Mouse (Mus musculus) midbrain, embryonic 11.5 days (tissue): ENCODE measurements at regions not wholly inside any gene's neighbourhood (a gene's known extent, or its start where the extent isn't known, plus 50 kb on each side); places are given as distances from the start of the nearest gene placed in this dataset.
A peak's percentile ranks its signal among the peaks of the same experiment; 100 is the strongest.

Experiments
- ATAC-seq: fragments of 200-750 bp; cut with Nextera tagmentation; 2 replicates; pipeline ENCODE4 v1.8.0; 2017; ENCODE audit warnings: moderate TSS enrichment, moderate library complexity; ENCODE audit not compliant: low FRiP score
- DNase-seq: peaks from one replicate; pipeline ENCODE4 v3.0.0; 2015; ENCODE audit warnings: low spot score; ENCODE audit errors: missing footprints
- H3K27ac ChIP-seq: fragments of 300-500 bp; sonication (generic); 2 replicates; pipeline ENCODE4 v1.5.1; 2014; ENCODE audit warnings: low read depth, low read length
- H3K27me3 ChIP-seq: fragments of 300-500 bp; sonication (generic); 2 replicates; pipeline ENCODE4 v1.6.1; 2014; ENCODE audit warnings: mild to moderate bottlenecking, low read length, moderate library complexity, mixed read lengths; ENCODE audit not compliant: control insufficient read depth, insufficient read depth
- H3K36me3 ChIP-seq: fragments of 300-500 bp; sonication (generic); 2 replicates; pipeline ENCODE4 v1.6.1; 2014; ENCODE audit warnings: mild to moderate bottlenecking, low read length, moderate library complexity, mixed read lengths; ENCODE audit not compliant: control insufficient read depth, insufficient read depth
- H3K4me1 ChIP-seq: fragments of 300-500 bp; sonication (generic); 2 replicates; pipeline ENCODE4 v1.6.1; 2014; ENCODE audit warnings: low read length; ENCODE audit not compliant: control insufficient read depth, insufficient read depth
- H3K4me2 ChIP-seq: fragments of 300-500 bp; sonication (generic); 2 replicates; pipeline ENCODE4 v1.6.1; 2014; ENCODE audit warnings: mild to moderate bottlenecking, moderate library complexity
- H3K4me3 ChIP-seq: fragments of 300-500 bp; sonication (generic); 2 replicates; pipeline ENCODE4 v1.5.1; 2014; ENCODE audit warnings: low read depth, low read length
- H3K9ac ChIP-seq: fragments of 300-500 bp; sonication (generic); 2 replicates; pipeline ENCODE4 v1.6.1; 2014; ENCODE audit warnings: low read length
- H3K9me3 ChIP-seq: fragments of 300-500 bp; sonication (generic); 2 replicates; pipeline ENCODE4 v1.6.1; 2016; ENCODE audit warnings: low read length; ENCODE audit not compliant: control insufficient read depth
- WGBS: fragments of 180-500 bp; shearing (Covaris S2); extraction: QIAGEN DNeasy Blood & Tissue Kit; methylation state at CpG from one replicate; pipeline ENCODE4 v1.1.7; 2014; 5-methylcytosine and 5-hydroxymethylcytosine counted together

DNA sequence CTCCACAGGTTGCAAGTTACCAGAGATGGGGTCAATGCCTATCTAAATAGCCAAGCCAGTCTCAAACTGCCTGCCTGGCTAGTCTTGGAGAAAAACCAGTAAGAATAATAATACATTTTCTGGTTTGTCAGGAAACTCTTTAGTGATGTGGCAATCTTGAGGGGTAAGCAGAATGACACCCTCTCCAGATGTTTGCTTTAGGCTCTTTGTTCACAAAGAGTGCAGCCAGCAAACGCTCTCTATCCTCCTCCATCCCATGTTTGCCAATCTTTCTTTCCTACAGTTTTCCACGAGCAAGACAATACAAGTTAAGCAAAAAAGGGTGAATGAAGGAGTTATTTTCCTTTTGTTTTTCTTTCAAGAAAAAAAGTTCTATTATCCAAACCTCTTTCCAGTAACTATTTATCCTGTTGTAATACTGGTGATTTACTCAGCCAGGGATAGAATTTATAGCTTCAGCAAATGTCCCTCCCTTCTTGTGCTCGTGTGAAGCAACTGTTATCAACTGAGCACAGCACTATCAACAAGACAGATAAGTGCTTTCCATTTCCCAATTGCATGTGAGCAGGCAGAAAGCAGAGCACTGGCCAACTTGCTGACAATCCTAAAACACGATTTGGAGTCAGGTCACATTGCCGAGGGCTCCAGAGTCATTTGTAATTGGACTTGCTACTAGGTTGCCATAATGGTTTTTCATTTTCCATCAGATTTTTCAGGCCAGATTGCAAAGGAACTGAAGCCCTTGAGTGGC, 873.5 kb downstream of the Rapgef2 start:
- 70% methylated on average over 5 of the region's 5 CpGs for WGBS
- ATAC-seq (no peak), DNase-seq (no peak)
- Histone ChIP-seq H3K4me1 (no peaks in the 10 kb centered on the region), H3K27ac (no peak overlapping the region), H3K9ac (no peak overlapping the region), H3K36me3 (no peaks in the 10 kb centered on the region), H3K9me3 (no peaks in the 10 kb centered on the region), H3K27me3 (no peaks in the 10 kb centered on the region), H3K4me3 (no peak overlapping the region), H3K4me2 (no peak overlapping the region)

DNA sequence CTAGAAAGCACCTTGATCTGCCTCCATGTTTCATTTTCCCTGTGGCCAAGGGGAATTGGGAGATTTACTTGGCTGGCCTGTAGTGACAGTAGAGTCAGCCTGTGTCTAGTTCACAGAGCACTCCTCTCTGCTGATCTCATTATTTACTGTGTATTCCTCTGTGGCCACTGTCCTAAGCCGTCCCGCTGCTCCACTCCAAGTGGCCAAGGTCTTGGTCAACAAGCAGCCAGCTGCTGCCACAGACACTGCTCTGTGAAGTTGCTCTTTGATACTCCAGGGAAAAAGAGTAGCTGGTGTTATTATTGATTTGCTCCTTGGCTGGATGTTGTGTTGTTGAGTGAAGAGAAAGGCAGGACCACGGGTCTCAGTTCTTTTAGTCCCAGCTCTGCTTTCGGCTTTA, 874.9 kb downstream of the Rapgef2 start:
- 75% methylated on average over 4 of the region's 4 CpGs for WGBS
- no peaks in the 10 kb centered on the region for H3K4me1 ChIP-seq
- H3K27ac ChIP-seq: no peak overlapping the region
- no peaks in the 10 kb centered on the region for H3K27me3 ChIP-seq
- DNase-seq (no peak), ATAC-seq (peak; percentile 70)
- H3K9ac ChIP-seq: no peak overlapping the region
- H3K4me3 ChIP-seq: no peak overlapping the region
- H3K36me3 ChIP-seq: no peaks in the 10 kb centered on the region
- no peak overlapping the region for H3K4me2 ChIP-seq
- no peaks in the 10 kb centered on the region for H3K9me3 ChIP-seq

DNA sequence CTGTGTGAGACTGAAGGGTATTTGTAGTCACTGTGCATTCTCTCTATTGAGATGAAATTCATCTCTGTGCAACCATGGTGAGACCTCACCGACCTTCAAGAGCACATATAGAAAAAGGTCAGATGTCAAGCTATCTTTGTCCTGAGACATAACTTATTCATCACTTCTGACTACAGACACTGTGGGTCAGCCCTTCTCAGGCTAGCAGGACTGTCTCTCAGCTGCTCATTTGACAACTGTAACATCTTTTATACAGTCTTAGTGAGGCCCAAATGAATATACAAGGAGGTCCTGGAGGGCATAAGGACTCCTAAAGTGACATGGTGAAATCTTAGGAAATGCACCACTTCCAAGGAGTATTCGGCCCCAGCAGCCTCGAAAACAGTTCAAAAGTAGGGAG, 877.1 kb downstream of the Rapgef2 start:
- 65% methylated on average over 3 of the region's 3 CpGs for whole genome bisulfite sequencing
- Histone ChIP-seq H3K27ac (no peak overlapping the region), H3K9ac (no peak overlapping the region), H3K4me1 (no peaks in the 10 kb centered on the region), H3K27me3 (no peaks in the 10 kb centered on the region), H3K4me2 (no peak overlapping the region), H3K9me3 (no peaks in the 10 kb centered on the region), H3K36me3 (no peaks in the 10 kb centered on the region), H3K4me3 (no peak overlapping the region)
- ATAC-seq: peak; percentile 20; the same call in 1 of the 2 replicates
- no peak for DNase-seq

DNA sequence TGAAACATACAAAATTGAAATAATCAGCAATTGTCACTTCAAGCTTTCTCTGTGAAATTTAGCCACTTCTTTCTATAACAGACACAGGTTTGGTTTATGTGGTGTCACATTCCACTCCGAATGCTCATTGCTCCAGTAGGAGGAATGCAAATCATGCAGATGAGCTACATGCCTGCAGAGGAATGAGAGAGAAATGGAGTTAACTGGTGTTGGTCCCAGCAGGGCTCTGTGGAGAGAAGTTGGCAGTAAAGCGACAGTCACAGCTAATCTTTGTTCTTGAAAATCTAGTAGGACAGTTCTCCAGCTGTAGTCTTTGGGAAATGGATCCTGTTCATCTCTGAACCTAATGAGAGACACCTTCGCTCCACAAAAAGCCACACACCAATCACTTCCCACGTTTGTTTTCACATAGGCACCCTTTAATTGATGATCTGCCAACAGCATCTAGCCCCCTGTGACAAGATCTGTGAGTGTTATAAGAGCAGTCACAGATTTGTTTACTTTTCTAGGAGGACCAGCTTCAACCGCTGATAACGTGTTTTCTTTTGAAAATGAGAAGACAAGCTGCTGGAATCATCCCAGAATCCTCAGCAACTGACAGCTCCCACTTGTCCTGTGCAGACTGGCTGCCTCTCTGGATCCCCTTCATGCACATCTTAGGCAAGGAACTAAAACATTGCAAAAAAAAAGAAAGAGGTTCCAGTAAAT, 880.4 kb downstream of the Rapgef2 start:
- H3K4me2 ChIP-seq: no peak overlapping the region
- no peak for ATAC-seq
- 59% methylated on average over 6 of the region's 6 CpGs for WGBS

DNA sequence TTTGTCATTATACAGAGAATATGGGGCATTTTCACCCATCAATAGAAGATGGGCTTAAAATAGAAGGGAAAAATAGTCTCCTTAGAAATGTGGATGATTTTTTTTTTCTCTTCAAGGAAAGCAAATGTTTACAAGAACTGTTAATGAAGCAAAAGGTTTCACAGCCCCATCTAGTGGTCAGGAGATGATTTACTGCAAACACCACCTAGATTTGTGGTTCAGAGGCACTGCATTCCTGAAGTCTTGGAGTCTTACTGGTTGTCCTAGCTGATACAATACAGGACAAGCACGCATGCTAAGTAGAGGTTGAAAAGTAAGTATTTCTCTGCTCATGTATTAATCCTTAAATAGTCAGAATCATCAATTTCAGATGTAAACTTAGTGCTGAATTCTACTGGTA, 927.9 kb downstream of the Rapgef2 start:
- no peaks in the 10 kb centered on the region for H3K4me1 ChIP-seq
- H3K4me3 ChIP-seq: no peak overlapping the region
- H3K4me2 ChIP-seq: no peak overlapping the region
- 49% methylated on average over 1 of the region's 1 CpGs for WGBS
- no peaks in the 10 kb centered on the region for H3K36me3 ChIP-seq
- no peaks in the 10 kb centered on the region for H3K27me3 ChIP-seq
- H3K9me3 ChIP-seq: no peaks in the 10 kb centered on the region
- no peak overlapping the region for H3K27ac ChIP-seq
- ATAC-seq (peak; percentile 40; the same call in 1 of the 2 replicates), DNase-seq (peak; percentile 92)
- no peak overlapping the region for H3K9ac ChIP-seq

More for the DNA sequence above, 880.4 kb downstream of the Rapgef2 start:
- no peaks in the 10 kb centered on the region for H3K36me3 ChIP-seq
- H3K9ac ChIP-seq: no peak overlapping the region
- H3K27ac ChIP-seq: no peak overlapping the region
- no peaks in the 10 kb centered on the region for H3K27me3 ChIP-seq
- no peaks in the 10 kb centered on the region for H3K4me1 ChIP-seq
- DNase-seq: no peak
- H3K9me3 ChIP-seq: no peaks in the 10 kb centered on the region
- no peak overlapping the region for H3K4me3 ChIP-seq

DNA sequence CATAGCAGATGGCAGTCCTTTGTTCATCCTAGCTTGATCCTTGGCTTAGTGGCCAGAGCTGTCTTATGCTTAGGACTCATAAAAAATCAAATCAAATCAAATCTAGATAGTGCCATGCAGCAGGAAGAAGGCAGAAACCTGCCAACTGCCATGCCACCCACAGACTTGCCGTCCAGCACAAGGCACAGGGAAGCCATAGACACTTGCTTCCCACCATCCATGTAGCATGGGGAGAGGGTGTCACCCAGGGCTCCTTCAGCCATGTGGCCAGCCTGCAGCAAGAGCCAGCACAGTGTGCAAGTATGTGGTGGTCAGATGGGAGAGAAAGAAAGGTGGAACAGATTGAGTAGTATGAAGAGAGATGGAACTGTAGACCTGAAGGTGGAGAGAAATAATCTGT, 946.4 kb downstream of the Rapgef2 start:
- Histone ChIP-seq H3K9me3 (no peaks in the 10 kb centered on the region), H3K4me1 (no peaks in the 10 kb centered on the region), H3K4me3 (no peak overlapping the region), H3K36me3 (no peaks in the 10 kb centered on the region), H3K27me3 (no peaks in the 10 kb centered on the region), H3K27ac (no peak overlapping the region), H3K9ac (no peak overlapping the region), H3K4me2 (no peak overlapping the region)
- ATAC-seq (no peak), DNase-seq (no peak)
- 89% methylated on average over 1 of the region's 1 CpGs for WGBS

DNA sequence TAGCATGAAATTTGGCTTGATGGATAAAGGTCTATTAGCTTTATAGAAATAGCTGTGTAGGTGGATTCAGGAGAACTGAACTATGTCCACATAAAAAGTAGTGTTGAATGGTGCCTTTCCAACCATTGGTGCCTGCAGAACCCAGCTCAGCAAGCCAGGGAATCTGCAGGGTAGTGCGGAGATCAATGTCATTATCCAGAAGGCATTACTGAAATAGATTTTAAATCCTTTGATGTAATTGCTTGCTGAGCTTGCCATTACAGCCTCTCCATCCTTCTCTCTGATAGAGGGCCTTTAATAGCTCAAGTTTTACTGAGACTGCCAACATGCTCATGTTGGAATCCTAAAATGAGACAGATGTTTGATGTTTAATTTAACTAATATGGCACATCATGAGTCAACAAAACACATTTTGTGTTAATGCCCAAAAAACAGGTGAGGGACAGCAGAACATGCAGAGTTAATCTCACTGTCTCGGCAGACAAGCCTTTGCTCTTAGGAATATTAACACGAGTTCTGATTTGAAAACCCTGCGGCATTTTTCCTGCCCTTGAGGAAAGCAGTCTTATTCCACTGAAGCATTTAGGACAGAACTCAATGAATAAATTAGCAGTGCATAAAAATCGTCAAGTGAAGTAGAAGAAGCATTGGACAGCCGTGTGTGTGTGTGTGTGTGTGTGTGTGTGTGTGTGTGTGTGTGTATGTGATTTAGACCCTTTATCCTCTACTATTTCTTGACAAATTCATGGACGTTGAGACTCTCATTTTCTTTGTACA, 974.5 kb downstream of the Rapgef2 start:
- no peaks in the 10 kb centered on the region for H3K4me1 ChIP-seq
- no peak for ATAC-seq
- H3K27me3 ChIP-seq: no peaks in the 10 kb centered on the region
- H3K27ac ChIP-seq: no peak overlapping the region
- no peak overlapping the region for H3K9ac ChIP-seq
- no peak overlapping the region for H3K4me3 ChIP-seq
- no peak for DNase-seq
- no peaks in the 10 kb centered on the region for H3K9me3 ChIP-seq
- WGBS: 76% methylated on average over 7 of the region's 7 CpGs
- no peak overlapping the region for H3K4me2 ChIP-seq
- H3K36me3 ChIP-seq: no peaks in the 10 kb centered on the region

DNA sequence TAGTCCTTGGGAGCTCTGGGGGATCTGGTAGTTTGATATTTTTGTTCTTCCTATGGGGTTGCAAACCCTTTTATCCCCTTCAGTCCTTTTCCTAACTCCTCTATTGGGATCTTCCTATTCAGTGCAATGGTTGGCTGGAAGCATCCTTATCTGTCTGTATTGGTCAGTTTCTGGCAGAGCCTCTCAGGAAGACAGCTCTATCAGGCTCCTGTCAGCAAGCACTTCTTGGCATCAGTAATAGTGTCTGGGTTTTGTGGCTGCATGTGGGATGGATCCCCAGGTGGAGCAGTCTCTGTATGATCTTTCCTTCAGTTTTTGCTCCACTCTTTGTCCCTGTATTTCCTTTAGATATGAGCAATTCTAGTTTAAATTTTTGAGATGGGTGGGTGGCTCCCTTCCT, 985.8 kb downstream of the Rapgef2 start:
- DNase-seq: no peak
- Histone ChIP-seq H3K4me2 (no peak overlapping the region), H3K27me3 (no peaks in the 10 kb centered on the region), H3K27ac (no peak overlapping the region), H3K9me3 (no peaks in the 10 kb centered on the region), H3K4me1 (no peaks in the 10 kb centered on the region), H3K36me3 (no peaks in the 10 kb centered on the region), H3K4me3 (no peak overlapping the region), H3K9ac (no peak overlapping the region)
- ATAC-seq: no peak

DNA sequence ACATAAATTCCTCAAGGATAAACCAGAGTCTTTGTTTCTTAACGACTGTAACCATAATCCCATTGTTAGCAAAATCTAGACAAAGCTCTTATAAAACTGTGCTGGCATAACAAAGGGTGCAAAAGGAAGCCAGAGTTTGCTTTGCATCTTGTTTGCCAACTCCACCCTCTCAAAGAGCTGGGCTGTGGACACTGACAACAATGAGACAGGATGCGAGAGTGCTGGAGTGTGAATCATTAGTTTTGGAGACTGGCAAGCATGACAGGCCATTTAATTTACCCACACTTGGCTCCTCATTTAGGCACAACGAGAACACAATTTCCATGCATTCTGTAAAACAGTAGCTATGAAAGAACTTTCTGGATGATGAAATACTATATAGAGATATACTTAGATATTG, 994.4 kb downstream of the Rapgef2 start:
- no peak for DNase-seq
- ATAC-seq: peak; percentile 61; the same call in 1 of the 2 replicates

More for the DNA sequence above, 994.4 kb downstream of the Rapgef2 start:
- no peak overlapping the region for H3K27ac ChIP-seq
- no peaks in the 10 kb centered on the region for H3K4me1 ChIP-seq
- no peak overlapping the region for H3K4me2 ChIP-seq
- no peak overlapping the region for H3K9ac ChIP-seq
- no peaks in the 10 kb centered on the region for H3K36me3 ChIP-seq
- no peaks in the 10 kb centered on the region for H3K27me3 ChIP-seq
- no peak overlapping the region for H3K4me3 ChIP-seq
- 40% methylated on average over 3 of the region's 3 CpGs for WGBS
- no peaks in the 10 kb centered on the region for H3K9me3 ChIP-seq
